Mouse (Mus musculus): Measurements from ENCODE around the gene Lcn5.

Gene Lcn5

GRCm38 (mm10) chr2:25676486-25676885, 18.7 kb downstream of the Lcn5 start, which contains the start of gene Lcn6:
Gene Lcn6 (plus strand): TSS chr2:25676786.
- in situ Hi-C loops (cut with MboI, MseI): no loop called here

- in situ Hi-C loops (cut with MboI, MseI): no loop called here
These were observed 21.8 kb downstream of the Lcn5 start for GRCm38 (mm10) chr2:25679559-25679958.

GRCm38 (mm10) chr2:25682426-25682825, 24.7 kb downstream of the Lcn5 start, which contains the start of gene Lcn10:
Gene Lcn10 (plus strand): TSS chr2:25682726.
- in situ Hi-C loops (cut with MboI, MseI): no loop called here

DNA sequence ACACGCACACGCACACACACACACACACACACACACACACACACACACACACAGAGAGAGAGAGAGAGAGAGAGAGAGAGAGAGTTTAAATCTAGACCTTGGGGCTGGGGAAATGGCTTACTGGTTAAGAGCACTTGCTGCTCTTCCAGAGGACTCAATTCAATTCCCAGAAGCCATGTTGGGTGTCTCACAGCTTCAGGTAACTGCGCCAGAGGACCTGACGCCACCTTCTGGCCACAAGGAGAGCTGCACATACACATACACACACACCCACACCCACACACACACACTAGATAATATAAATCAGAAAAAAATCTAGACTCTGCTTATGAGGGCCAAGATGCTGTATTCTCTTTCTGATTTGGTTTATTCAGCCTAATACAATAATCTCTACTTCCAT, 29.2 kb downstream of the Lcn5 start:
- in situ Hi-C loops (cut with MboI, MseI): no loop called here

DNA sequence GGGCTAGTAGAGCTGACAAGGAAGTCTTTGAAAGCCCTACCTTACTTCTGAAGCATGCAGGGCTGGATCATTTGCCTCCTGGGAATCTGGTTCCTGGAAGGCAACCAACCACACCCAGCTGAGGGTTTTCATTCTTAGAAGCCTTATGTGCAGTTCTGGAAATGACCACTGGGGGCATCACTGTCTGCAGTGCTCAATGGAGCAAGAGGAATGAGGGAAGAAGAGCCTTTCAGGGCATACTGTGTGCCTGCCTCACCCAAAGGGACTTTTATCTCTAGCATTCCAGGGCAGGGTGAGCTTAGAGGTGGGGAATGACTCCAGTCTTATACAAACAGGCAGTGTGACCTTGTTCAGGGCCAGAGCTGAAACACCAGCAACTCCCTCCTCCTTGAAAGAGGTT, 36.9 kb downstream of the Lcn5 start:
- in situ Hi-C loops (cut with MboI, MseI): no loop called here

DNA sequence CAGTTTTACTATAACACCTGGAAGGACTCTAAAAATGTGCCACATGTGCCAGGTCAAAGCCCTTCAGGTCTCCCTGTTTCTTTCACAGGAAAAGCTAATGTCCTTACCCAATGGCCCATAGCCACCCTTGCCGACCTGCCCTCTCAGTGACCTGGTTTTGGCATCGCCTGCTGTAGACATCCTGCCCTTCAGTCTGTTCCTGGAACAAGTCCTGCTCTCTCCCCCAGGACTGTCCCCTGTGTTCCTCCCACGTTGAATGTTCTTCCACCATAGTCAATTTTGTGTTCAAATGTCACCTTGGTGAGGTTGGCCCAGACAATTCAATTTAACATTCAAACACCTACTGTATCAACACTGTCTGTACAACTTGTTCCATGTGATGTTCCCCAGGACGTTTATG, 39.2 kb downstream of the Lcn5 start:
- in situ Hi-C loops (cut with MboI, MseI): no loop called here

GRCm38 (mm10) chr2:25698696-25699095, 40.9 kb downstream of the Lcn5 start:
- in situ Hi-C loops (cut with MboI, MseI): no loop called here

- in situ Hi-C loops (cut with MboI, MseI): loop anchor here (5.0 to 10.0 kb wide), 2 partner anchors 42 to 815 kb away; partner anchors contain the start of genes Lcn5 and Notch1
These were observed 42.0 kb downstream of the Lcn5 start, which contains the start of gene Obp2a for GRCm38 (mm10) chr2:25699743-25700142. Gene Obp2a (plus strand): TSS chr2:25700043.

- in situ Hi-C loops (cut with MboI, MseI): loop anchor here (5.0 to 10.0 kb wide), 2 partner anchors 44 to 814 kb away; partner anchors contain the start of genes Lcn5 and Notch1
These were observed 43.2 kb downstream of the Lcn5 start for GRCm38 (mm10) chr2:25701001-25701400.

DNA sequence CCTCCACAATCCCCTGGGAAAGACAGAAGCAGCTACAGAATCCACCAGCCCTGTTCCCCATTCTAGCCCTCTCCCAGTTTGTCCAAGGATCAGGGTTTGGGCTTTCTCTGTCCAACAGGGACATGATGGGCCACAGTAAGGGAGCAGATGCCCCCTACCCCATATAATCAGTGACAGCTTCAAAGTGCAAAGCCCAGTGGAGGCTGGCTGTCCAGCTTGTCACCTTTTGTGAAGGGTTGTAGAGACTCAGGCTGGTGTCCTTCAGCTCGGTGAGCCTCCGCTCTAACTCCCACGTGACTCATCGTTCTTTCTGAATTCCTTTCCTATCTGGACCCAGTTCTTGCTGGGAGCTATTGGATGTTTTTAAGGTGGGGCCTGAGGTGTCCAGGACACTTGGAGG, 46.0 kb downstream of the Lcn5 start:
- in situ Hi-C loops (cut with MboI, MseI): loop anchor here (5.0 to 10.0 kb wide), 2 partner anchors 46 to 811 kb away; partner anchors contain the start of genes Lcn5 and Notch1

DNA sequence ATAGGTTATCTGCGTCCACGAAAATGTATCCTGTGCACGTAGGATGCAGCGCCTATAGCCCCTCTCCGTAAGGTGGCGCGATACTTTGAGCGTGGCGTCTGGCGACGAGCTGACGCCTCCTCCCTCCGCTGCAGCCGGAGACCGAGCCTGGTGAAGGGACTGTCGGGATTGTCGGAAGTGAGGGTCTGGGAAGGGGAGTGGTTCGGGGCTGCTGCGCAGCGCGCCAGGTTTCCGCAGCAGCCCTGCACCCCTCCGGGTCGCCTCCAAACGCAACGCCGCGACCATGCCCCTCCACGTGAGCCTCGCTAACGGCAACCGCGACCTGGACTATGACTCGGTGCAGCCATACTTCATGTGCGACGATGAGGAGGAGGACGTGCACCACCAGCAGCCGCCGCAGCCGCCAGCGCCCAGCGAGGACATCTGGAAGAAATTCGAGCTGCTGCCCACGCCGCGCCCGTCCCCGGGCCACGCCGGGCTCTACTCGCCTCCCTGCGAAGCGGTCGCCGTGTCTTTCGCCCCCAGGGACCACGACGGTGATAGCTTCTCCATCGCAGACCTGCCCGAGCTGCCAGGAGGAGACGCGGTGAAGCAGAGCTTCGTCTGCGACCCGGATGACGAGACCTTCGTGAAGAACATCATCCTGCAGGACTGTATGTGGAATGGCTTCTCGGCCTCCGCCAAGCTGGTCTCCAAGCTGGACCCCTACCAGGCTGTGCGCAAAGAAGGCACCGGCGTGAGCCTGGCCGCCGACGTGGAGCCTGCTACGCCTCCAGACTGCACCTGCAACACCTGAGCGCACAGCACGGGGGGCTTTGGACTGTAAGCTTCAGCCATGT, 49.1 kb downstream of the Lcn5 start, which contains the start of gene Bmyc:
Bmyc (plus strand) TSS at position 97 of the 839 bp plus-strand sequence.
- in situ Hi-C loops (cut with MboI, MseI): loop anchor here (10.0 kb wide), 1 partner anchor 808 kb away; the partner anchor contains the start of gene Notch1

DNA sequence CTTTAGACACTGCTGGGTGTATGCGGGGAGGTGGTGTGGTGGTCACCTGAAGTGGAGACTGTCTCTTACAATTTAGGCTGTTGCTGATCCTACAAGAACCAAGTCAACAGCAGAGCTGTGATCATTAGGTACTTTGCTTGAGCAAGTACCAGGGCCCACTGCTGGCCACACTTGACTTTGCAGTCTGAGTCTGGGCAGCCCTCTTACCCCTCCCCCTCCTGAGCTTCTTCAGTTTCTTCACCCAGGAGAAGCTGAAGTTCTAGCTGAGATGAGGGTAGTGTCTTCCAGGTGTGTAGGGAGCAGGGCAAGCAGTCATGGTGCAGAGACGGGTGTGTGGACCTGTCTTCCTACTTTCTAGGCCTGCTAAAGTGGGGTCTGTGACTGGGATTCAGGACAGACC, 50.4 kb downstream of the Lcn5 start:
- in situ Hi-C loops (cut with MboI, MseI): loop anchor here (10.0 kb wide), 1 partner anchor 807 kb away; the partner anchor contains the start of gene Notch1

DNA sequence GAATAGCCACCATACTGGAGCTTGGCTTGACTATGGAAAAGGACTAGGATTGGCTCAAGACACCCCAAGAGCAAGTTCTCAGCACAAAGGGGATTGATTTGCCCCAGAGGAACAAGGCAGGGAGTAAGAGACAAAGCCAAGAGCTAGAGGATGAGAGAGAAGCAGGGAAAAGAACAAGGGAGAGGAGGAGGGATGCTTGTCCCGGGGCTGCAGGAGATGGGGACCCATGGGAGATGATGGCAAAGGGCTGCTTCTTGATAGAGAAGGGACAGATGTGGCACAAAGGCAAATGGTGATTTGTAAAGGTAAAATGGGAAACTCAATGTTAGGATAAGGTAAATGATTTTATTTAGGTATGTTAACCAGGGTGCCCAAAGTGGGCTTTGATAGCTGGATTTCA, 51.3 kb downstream of the Lcn5 start:
- in situ Hi-C loops (cut with MboI, MseI): loop anchor here (10.0 kb wide), 1 partner anchor 806 kb away; the partner anchor contains the start of gene Notch1

DNA sequence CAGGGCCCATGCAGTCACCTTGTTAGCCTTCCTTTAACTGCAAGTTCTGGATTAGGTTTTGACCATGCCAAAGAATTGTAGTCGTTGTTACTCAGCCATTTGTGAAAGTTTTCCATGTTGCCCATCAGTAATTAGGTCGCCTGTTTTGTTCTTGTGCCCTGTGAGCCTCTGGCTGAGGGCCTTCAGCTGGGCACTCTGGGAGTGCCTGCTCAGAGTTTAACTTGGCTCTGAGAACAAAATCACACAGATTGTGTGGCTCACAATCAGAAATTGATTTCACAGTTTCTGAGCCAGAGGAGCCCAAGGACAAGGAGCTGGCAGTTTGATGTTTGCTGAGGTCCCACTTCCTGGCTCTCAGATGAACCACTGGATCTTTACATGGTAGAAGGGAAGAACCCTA, 52.0 kb downstream of the Lcn5 start:
- in situ Hi-C loops (cut with MboI, MseI): loop anchor here (10.0 kb wide), 1 partner anchor 805 kb away; the partner anchor contains the start of gene Notch1

All from T-helper 1 cell (primary cell).